Mouse (Mus musculus): ENCODE data around the gene Ahdc1. TPM values are rescaled to one million over a fixed set of nuclear protein-coding genes. Genes with fewer than 3 reads are reported as not detected.

The Ahdc1 gene
- polyA plus RNA-seq, 1 experiment from 2014 or later = 6.9 TPM

DNA sequence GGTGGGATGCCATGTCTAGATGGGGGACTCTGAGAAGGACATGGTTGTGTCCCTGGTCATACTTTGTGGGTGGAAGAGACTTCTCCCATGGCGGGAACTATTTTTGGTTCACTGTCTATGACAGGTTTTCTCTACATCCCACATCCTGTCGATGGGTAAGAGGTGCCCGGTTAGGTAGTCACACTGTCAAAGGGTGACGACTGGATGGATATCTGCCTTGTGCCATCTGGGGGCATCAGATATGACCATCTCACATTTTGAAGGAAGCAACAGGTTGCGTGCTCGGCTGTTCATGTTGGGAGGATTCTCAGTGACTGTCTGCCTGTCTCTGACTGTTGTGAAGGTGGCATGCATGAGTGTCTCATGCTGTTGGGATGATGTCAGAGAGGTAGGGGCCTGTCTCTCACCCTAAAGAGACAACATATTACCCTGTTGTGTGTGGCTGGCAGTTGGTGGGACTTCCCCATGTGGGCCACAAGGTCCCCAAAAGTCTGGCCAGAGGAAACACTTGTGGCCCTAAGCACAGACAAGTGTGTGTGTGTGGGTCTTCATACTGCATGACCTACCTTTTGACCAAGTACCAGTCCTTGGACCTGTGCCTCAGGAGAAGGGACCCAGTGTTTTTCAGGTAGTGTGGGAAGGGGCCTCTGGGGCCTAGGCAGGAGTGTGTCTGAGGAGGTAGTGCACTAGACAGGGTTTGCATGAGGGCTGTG, 39.9 kb downstream of the Ahdc1 start:
- ATAC-seq (ENCODE audit: extremely low read depth, insufficient number of reproducible peaks, low FRiP score, low TSS enrichment) = no peak
- WGBS = 55% methylated on average over 6 of the region's 6 CpGs
- H3K9me3 ChIP-seq = no peaks in the 10 kb centered on the region
- peaks cover 16% of the 10 kb centered on the region for H3K36me3 ChIP-seq
- H3K9ac ChIP-seq = peak overlapping the region; percentile 75
- no peak overlapping the region for H3K4me3 ChIP-seq
- peak overlapping the region; percentile 96 for H3K27ac ChIP-seq (replicated peaks)
- H3K27me3 ChIP-seq (replicated peaks) = no peaks in the 10 kb centered on the region
- peak overlapping the region; percentile 22 for H3K4me2 ChIP-seq
- H3K4me1 ChIP-seq = peaks cover 99% of the 10 kb centered on the region

DNA sequence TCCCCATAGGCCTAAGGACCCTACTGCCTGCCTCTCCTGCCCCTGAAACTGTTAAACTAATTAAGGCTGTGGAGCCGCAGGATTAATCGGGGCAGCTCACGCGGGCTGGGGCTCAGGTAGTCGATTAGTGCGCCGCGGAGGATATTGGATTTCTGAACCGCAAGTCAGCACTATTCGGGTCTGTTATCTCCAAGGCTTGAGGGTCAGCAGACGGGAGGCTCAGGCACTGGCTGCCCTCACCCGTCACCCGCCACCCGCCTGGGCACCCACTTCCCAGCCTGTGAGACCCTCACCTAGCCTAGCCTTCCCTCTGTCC, 40.4 kb downstream of the Ahdc1 start:
- Histone ChIP-seq H3K27me3 (replicated peaks) (no peaks in the 10 kb centered on the region), H3K9me3 (no peaks in the 10 kb centered on the region), H3K36me3 (peaks cover 16% of the 10 kb centered on the region), H3K4me2 (peak overlapping the region; percentile 22), H3K4me1 (peaks cover 99% of the 10 kb centered on the region), H3K4me3 (no peak overlapping the region), H3K9ac (peak overlapping the region; percentile 75), H3K27ac (replicated peaks) (peak overlapping the region; percentile 96)
- 36% methylated on average over 14 of the region's 14 CpGs for WGBS
- no peak for ATAC-seq (ENCODE audit: extremely low read depth, insufficient number of reproducible peaks, low FRiP score, low TSS enrichment)

DNA sequence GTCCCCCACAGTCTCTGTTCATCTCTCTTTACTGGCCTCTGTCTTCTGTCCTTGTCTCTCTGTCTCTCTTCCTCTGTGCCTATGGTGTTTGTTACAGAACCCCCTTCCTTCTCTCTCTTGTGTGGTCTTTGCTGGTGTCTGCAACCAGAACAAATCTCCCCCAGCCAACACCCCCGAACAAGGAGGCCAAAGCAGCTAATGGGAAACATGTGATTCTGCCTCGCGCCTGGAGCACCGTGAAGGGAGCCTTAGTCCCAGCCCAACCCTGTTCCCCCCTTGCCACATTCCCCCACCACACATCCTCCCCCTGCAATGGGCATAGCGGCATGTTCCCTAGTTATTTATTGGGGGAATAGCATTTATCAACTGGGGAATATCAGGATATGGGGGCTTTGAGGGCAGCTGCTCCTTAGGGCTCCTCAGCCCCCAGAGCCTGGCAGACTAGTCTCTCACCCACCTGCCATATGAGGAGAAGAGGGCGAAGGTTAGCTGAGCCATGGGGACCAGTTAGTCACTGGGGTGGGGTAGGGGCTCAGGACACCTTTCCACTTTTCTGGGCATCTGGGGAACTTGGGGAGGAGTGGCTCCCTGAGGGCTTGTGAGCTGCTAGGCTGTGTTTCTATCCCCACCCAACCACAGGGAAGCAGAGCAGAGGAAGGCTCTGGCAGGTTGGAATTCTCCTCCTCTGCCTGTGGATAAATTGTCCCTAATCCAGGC, 41.1 kb downstream of the Ahdc1 start:
- peaks cover 99% of the 10 kb centered on the region for H3K4me1 ChIP-seq
- H3K27ac ChIP-seq (replicated peaks) = peak overlapping the region; percentile 96
- H3K4me3 ChIP-seq = no peak overlapping the region
- WGBS = 46% methylated on average over 6 of the region's 6 CpGs
- H3K9ac ChIP-seq = peak overlapping the region; percentile 75
- H3K9me3 ChIP-seq = no peaks in the 10 kb centered on the region
- peak overlapping the region; percentile 22; the same call in 1 of the 2 replicates for H3K4me2 ChIP-seq
- H3K27me3 ChIP-seq (replicated peaks) = no peaks in the 10 kb centered on the region
- H3K36me3 ChIP-seq = peaks cover 16% of the 10 kb centered on the region
- no peak for ATAC-seq (ENCODE audit: extremely low read depth, insufficient number of reproducible peaks, low FRiP score, low TSS enrichment)

DNA sequence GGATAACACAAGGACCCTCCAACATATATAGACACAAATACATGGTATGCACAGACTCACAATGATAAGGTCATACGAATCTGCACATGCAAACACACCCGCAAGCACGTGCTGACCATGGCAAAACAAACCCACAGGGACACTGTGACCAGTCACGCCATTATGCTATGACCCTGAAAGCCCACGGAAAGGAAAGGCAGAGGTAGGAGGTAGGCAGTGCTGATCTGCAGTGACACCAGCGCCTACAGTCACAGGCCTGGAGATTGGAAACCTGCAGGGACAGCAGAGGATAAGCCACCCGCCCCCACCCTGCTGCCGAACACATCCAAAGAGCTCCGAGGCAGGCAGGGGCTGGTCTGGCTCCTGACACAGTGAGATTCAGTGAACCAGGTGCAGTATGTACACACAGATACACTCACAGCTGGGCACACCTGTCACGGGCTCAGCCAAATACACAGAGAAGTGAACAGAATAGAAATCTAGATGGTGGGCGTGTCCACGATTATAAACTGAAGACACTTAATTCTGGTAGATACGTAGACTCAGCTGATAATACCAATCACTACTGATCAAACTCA, 42.0 kb downstream of the Ahdc1 start:
- Histone ChIP-seq H3K4me3 (no peak overlapping the region), H3K9ac (peak overlapping the region; percentile 75), H3K27me3 (replicated peaks) (no peaks in the 10 kb centered on the region), H3K27ac (replicated peaks) (peak overlapping the region; percentile 96), H3K4me2 (no peak overlapping the region), H3K9me3 (no peaks in the 10 kb centered on the region), H3K36me3 (peaks cover 21% of the 10 kb centered on the region), H3K4me1 (peaks cover 99% of the 10 kb centered on the region)
- WGBS = 67% methylated on average over 13 of the region's 13 CpGs
- no peak for ATAC-seq (ENCODE audit: extremely low read depth, insufficient number of reproducible peaks, low FRiP score, low TSS enrichment)

DNA sequence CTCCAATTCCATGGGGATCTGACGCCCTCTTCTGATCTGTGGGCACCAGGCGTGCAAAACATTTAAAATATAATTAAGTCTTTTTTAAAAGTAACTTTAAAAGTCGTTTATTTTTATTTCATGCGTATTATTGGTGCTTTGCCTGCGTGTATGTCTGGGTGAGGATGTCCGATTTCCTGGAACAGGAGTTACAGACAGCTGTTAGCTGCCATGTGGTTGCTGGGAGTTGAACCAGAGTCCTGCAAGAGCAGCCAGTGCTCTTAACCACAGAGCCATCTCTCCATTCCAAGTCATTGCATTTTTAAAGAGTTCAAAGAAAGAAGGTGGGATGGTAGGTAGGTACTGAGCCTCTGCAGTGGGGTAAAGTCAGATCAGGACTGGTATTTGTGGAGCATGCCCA, 43.5 kb downstream of the Ahdc1 start:
- Histone ChIP-seq H3K9me3 (no peaks in the 10 kb centered on the region), H3K4me1 (peaks cover 99% of the 10 kb centered on the region), H3K4me3 (no peak overlapping the region), H3K27ac (replicated peaks) (peak overlapping the region; percentile 91), H3K4me2 (no peak overlapping the region), H3K36me3 (peaks cover 26% of the 10 kb centered on the region), H3K9ac (no peak overlapping the region), H3K27me3 (replicated peaks) (no peaks in the 10 kb centered on the region)
- 74% methylated on average over 6 of the region's 6 CpGs for WGBS
- no peak for ATAC-seq (ENCODE audit: extremely low read depth, insufficient number of reproducible peaks, low FRiP score, low TSS enrichment)

DNA sequence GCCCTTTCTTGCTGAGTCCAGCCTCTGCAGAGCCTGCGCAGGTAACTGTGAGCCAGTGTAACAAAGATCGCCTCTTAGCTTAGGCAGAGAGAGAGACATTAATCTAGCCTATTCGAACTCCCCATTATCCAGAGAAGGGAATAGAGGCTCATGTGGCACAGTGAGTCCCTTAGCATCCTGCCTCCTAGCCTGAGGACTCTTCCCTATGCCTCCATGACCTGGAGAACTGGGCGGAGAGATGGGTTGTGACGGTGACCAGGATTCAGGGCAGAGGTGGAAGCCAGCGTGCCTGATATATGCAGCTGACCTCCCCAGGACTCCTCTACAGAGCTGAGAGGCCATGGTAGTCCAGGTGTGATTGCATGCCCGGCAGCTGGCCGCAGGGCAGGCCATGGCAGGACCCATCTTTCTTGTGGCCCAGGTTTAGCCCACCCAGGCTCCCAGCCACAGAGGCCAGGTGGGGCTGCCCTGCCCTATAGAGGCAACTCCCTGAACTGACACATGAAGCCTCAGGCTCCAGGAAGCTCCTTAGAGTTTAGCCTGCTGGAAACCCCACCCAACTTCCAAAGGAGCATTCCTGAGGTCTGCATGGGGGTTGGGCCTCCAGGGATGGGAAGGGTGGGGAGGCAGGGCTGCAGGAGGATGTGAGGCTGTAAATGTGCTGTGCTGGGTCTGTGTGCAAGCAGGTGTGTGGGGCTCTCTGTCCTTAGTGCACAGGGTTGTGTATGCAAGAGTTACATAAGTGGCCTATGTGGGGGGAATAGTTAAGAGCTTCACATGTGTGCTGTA, 44.3 kb downstream of the Ahdc1 start:
- Histone ChIP-seq H3K4me3 (no peak overlapping the region), H3K9ac (peak overlapping the region; percentile 66), H3K27me3 (replicated peaks) (no peaks in the 10 kb centered on the region), H3K9me3 (no peaks in the 10 kb centered on the region), H3K4me1 (peaks cover 99% of the 10 kb centered on the region), H3K36me3 (peaks cover 34% of the 10 kb centered on the region), H3K27ac (replicated peaks) (peak overlapping the region; percentile 91), H3K4me2 (peak overlapping the region; percentile 63)
- 68% methylated on average over 8 of the region's 8 CpGs for WGBS
- ATAC-seq (ENCODE audit: extremely low read depth, insufficient number of reproducible peaks, low FRiP score, low TSS enrichment) = no peak

DNA sequence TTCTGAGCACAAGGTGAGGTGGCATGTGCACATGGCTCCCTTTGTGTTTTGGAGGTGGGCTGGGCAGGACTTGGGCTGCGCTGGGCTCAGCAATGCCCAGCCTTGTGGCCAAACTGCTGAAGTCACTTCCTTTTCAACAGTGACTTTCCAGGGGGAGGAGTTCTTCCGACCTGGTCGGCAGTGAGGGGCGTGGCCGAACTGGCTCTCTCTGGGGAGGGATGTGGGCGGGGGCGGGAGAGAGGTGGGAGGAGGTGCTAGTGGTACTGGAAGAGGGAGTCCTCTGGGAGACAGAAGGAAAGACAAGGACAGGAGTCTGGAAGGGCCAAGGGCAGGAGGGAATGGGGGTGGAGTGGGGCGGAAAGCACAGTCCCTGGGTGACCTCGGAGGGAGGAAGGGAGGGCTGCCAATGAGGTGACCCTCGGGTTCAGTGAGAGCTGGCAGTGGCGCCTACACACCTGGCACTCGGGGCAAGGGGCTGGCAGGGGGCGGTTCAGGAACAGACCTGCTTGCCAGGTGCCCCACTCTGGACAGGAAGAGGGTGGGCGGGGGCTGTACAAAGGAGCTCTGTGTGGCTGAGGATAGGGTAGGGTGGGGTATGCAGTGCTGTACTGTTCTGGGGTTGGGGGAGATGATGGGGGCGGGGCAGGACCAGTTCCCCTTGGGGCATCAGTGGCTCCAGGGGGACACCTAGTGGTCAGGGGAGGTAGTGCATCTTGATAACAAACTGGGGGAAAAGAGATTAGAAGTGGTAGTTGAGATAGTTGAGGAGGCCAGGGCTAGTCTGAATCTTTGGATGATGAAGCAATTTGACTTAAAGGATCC, 45.2 kb downstream of the Ahdc1 start:
- Histone ChIP-seq H3K27me3 (replicated peaks) (no peaks in the 10 kb centered on the region), H3K27ac (replicated peaks) (peak overlapping the region; percentile 91), H3K4me3 (peak overlapping the region; percentile 33), H3K4me1 (peaks cover 95% of the 10 kb centered on the region), H3K9ac (peak overlapping the region; percentile 66), H3K4me2 (peak overlapping the region; percentile 63), H3K36me3 (peaks cover 43% of the 10 kb centered on the region), H3K9me3 (no peaks in the 10 kb centered on the region)
- WGBS = 3% methylated on average over 14 of the region's 15 CpGs
- peak; percentile 71 for ATAC-seq (ENCODE audit: extremely low read depth, insufficient number of reproducible peaks, low FRiP score, low TSS enrichment)

DNA sequence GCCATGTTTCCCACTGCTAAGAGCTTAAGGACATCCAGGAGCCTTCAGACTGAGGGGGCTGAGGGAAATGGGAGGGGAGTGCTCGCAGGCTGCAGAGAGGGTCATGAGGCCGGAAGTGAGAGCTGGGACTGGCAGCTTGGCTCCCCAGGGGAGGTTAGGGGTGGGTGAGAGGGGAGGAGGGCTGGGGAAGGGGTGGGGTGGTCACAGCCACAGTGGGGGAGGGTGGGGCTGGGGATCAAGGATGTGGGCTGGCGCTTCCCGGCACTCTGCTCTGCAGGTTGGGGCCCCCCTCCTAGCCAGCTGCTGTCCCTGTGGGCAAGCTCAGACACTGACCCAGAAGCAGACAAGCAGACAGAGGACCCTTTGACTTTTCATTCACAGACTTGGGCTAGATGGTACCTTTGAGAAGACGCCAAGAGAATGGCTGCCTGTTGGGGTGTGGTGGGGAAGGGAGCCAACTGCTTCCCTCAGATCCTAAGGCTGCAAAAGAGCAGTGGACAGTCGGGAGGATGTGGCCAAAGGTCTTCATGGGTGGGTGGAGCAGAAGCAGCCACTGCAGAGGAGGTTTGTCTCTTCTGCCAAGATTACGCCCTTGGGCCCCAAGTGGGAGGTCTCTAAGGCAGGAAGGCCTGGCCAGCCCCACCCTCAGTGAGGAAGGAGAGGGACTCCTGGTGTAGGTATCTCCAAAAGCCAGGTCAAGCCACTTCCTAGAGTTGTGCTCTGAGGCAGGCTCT, 46.5 kb downstream of the Ahdc1 start:
- H3K4me2 ChIP-seq = peak overlapping the region; percentile 63
- no peaks in the 10 kb centered on the region for H3K9me3 ChIP-seq
- H3K27me3 ChIP-seq (replicated peaks) = no peaks in the 10 kb centered on the region
- H3K9ac ChIP-seq = peak overlapping the region; percentile 71
- WGBS = 7% methylated on average over 7 of the region's 7 CpGs
- peaks cover 82% of the 10 kb centered on the region for H3K4me1 ChIP-seq
- H3K4me3 ChIP-seq = no peak overlapping the region
- peaks cover 56% of the 10 kb centered on the region for H3K36me3 ChIP-seq
- peak overlapping the region; percentile 91 for H3K27ac ChIP-seq (replicated peaks)
- ATAC-seq (ENCODE audit: extremely low read depth, insufficient number of reproducible peaks, low FRiP score, low TSS enrichment) = no peak

DNA sequence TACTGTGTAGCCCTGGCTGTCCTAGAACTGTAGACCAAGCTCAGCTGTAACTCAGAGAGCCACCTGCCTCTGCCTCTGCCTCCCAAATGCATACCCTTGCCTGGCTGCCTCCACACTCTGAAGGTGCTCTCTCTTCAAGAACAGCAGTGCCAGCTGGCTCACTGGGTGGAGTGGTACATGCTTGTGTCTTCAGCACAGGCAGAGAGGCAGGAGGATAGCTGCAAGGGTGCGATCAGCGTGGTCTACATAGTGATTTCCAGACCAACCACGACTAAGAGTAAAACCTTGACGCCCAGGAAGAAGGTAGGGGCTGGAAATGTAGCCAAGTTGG, 47.0 kb downstream of the Ahdc1 start:
- Histone ChIP-seq H3K27me3 (replicated peaks) (no peaks in the 10 kb centered on the region), H3K36me3 (peaks cover 57% of the 10 kb centered on the region), H3K4me1 (peaks cover 77% of the 10 kb centered on the region), H3K4me3 (no peak overlapping the region), H3K27ac (replicated peaks) (peak overlapping the region; percentile 91), H3K9ac (peak overlapping the region; percentile 71), H3K4me2 (peak overlapping the region; percentile 63), H3K9me3 (no peaks in the 10 kb centered on the region)
- no peak for ATAC-seq (ENCODE audit: extremely low read depth, insufficient number of reproducible peaks, low FRiP score, low TSS enrichment)
- 83% methylated on average over 4 of the region's 4 CpGs for WGBS
